Mouse (Mus musculus): Measurements from ENCODE around the gene Sit1. TPM values are rescaled to one million over a fixed set of nuclear protein-coding genes. Genes with fewer than 3 reads are reported as not detected.

Gene Sit1
- not detected for total RNA-seq (2023)

GRCm38 (mm10) chr4:43483535-43484091, at the start of gene Sit1:
Gene Sit1, minus strand, starts transcription at chr4:43483734.

GRCm38 (mm10) chr4:43506536-43507185, 23.1 kb upstream of the Sit1 start, which contains the start of gene Car9:
Gene Car9, plus strand, starts transcription at chr4:43506966.

GRCm38 (mm10) chr4:43499407-43500333, 16.1 kb upstream of the Sit1 start, which contains the start of gene Arhgef39:
Gene Arhgef39, minus strand, starts transcription at chr4:43499695.

GRCm38 (mm10) chr4:43492821-43493185, 9.3 kb upstream of the Sit1 start, which contains the start of gene Ccdc107:
Gene Ccdc107, plus strand, starts transcription at chr4:43492900.

GRCm38 (mm10) chr4:43454041-43454836, 29.3 kb downstream of the Sit1 start, which contains the start of gene Cd72:
Gene Cd72, minus strand, starts transcription at chr4:43454628.

GRCm38 (mm10) chr4:43441639-43442038, 41.9 kb downstream of the Sit1 start, which contains the start of gene Tesk1:
Gene Tesk1, plus strand, starts transcription at chr4:43441939.

Other genes starting within 250 kb of the Sit1 start
- under 1 TPM in 1 of 2 experiments, not detected in 1; 0.34 TPM for gene Atp8b5, start 216.6 kb downstream of the Sit1 start, total RNA-seq (2023)
- gene Rusc2, start 101.8 kb downstream of the Sit1 start, total RNA-seq (2023) = 1 to 10 TPM; 8.8 to 9.9 TPM
- gene Fam166b, start 54.6 kb downstream of the Sit1 start, total RNA-seq (2023) = not detected
- gene Tesk1, start 41.8 kb downstream of the Sit1 start, total RNA-seq (2023) = 10 to 100 TPM; 37.3 to 37.8 TPM
- gene Cd72, start 29.1 kb downstream of the Sit1 start, total RNA-seq (2023) = 10 to 100 TPM in 1 of 2 experiments, 1 to 10 TPM in 1; 8.2 to 10.6 TPM
- 10 to 100 TPM; 10.6 to 11.3 TPM for gene Ccdc107, start 9.2 kb upstream of the Sit1 start, total RNA-seq (2023)
- gene Arhgef39, start 16.0 kb upstream of the Sit1 start, total RNA-seq (2023) = 1 to 10 TPM; 2.5 to 2.6 TPM
- 1 to 10 TPM; 2.2 to 5.1 TPM for gene Car9, start 23.2 kb upstream of the Sit1 start, total RNA-seq (2023)
- gene Tpm2, start 40.0 kb upstream of the Sit1 start, total RNA-seq (2023) = under 1 TPM; 0.36 to 0.58 TPM
- 100 to 1,000 TPM in 1 of 2 experiments, 10 to 100 TPM in 1; 69.0 to 105 TPM for gene Creb3, start 78.6 kb upstream of the Sit1 start, total RNA-seq (2023)
- 100 to 1,000 TPM; 825 to 900 TPM for gene Tln1, start 79.0 kb upstream of the Sit1 start, total RNA-seq (2023)
- 10 to 100 TPM; 27.9 to 30.9 TPM for gene Rgp1, start 95.0 kb upstream of the Sit1 start, total RNA-seq (2023)
- 10 to 100 TPM; 25.2 to 34.6 TPM for gene Gba2, start 95.1 kb upstream of the Sit1 start, total RNA-seq (2023)
- not detected for gene Msmp, start 100.8 kb upstream of the Sit1 start, total RNA-seq (2023)
- under 1 TPM in 1 of 2 experiments, not detected in 1; 0.39 TPM for gene Npr2, start 148.2 kb upstream of the Sit1 start, total RNA-seq (2023)
- not detected for gene Spag8, start 169.9 kb upstream of the Sit1 start, total RNA-seq (2023)
- 10 to 100 TPM; 13.7 to 14.6 TPM for gene Hint2, start 172.7 kb upstream of the Sit1 start, total RNA-seq (2023)
- 1 to 10 TPM; 1.9 to 2.2 TPM for gene Tmem8b, start 185.2 kb upstream of the Sit1 start, total RNA-seq (2023)
- gene Fam221b, start 185.4 kb upstream of the Sit1 start, total RNA-seq (2023) = under 1 TPM in 1 of 2 experiments, not detected in 1; 0.13 TPM
- not detected for gene Olfr70, start 217.1 kb upstream of the Sit1 start, total RNA-seq (2023)
- not detected for gene Olfr71, start 226.5 kb upstream of the Sit1 start, total RNA-seq (2023)
- not detected for gene Hrct1, start 243.5 kb upstream of the Sit1 start, total RNA-seq (2023)
- not detected for gene Spaar, start 246.3 kb upstream of the Sit1 start, total RNA-seq (2023)

All from monocyte, adult 59 days (primary cell).